Mouse (Mus musculus): ENCODE data around the gene Smchd1.

DNA sequence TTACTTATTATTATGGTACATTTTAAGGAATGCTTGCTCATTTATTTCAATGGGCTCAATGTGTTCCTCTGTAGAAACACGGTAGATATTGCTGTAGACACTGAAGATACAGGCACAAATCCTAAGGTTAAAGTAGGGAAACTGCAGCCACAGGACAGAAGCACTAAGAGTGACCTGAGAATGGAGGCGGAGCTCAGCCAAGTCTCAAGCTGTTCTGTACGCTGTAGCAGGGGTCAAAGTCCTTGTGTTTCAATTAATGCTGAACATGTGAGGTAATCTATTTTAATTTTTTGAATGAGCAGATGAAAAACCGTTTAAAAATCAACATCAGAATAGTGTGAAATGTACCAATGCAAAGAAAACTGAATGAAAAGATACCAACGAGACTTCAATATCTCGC is 31.9 kb downstream of the Smchd1 start:
- TF ChIP-seq CTCF (IDR thresholded peaks at IDR 0.05; ENCODE audit: low read depth, low read length) = no peak
- no peak for TF ChIP-seq POLR2A (IDR thresholded peaks at IDR 0.05; ENCODE audit: insufficient read depth, low read length)
- TF ChIP-seq EP300 (IDR thresholded peaks at IDR 0.05; ENCODE audit: insufficient read depth, low read depth, low read length) = no peak
